Mouse (Mus musculus): ENCODE results near the gene Bhlhe41. TPM values are rescaled to one million over a fixed set of nuclear protein-coding genes. Genes with fewer than 3 reads are reported as not detected.
A peak's percentile ranks its signal among the peaks of the same experiment; 100 is the strongest.

Bhlhe41 gene
- polyA plus RNA-seq, 1 experiment from 2014 or later: 2.4 TPM

DNA sequence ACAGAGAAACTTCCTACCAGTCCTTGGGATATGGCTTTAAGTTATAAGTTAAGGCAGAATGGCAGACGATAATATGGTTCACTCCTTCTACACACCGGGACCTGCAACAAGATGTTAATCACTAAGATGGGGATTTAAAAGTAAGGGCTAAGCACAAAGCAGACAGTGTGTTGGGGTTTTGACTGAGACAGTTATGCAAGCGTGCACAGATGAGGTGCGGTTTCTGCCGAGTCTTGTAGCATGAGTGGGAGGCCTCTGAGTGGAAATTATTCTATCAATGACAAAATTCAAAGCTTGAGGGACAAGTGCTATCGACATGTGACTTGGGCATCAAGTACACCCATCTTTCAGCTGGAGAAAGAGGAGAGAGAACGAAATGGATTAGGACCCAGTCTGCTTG lies 12.7 kb downstream of the Bhlhe41 start:
- no peak for ATAC-seq (ENCODE audit: low FRiP score)
- Histone ChIP-seq H3K27ac (no peak overlapping the region), H3K36me3 (no peaks in the 10 kb centered on the region), H3K9me3 (replicated peaks) (no peaks in the 10 kb centered on the region), H3K4me3 (no peak overlapping the region), H3K4me2 (replicated peaks) (no peak overlapping the region), H3K9ac (no peak overlapping the region), H3K4me1 (peaks cover 27% of the 10 kb centered on the region), H3K27me3 (no peaks in the 10 kb centered on the region; the same call in 1 of the 2 replicates)
- WGBS: 90% methylated on average over 7 of the region's 7 CpGs

- ATAC-seq (ENCODE audit: low FRiP score): no peak
- 79% methylated on average over 11 of the region's 11 CpGs for WGBS
- Histone ChIP-seq H3K4me3 (no peak overlapping the region), H3K4me2 (replicated peaks) (no peak overlapping the region), H3K36me3 (no peaks in the 10 kb centered on the region), H3K9ac (no peak overlapping the region), H3K9me3 (replicated peaks) (no peaks in the 10 kb centered on the region), H3K27me3 (no peaks in the 10 kb centered on the region; the same call in 1 of the 2 replicates), H3K4me1 (peaks cover 27% of the 10 kb centered on the region), H3K27ac (no peak overlapping the region)
These were observed 13.4 kb downstream of the Bhlhe41 start for GRCm38 (mm10) chr6:145851956-145852355.

DNA sequence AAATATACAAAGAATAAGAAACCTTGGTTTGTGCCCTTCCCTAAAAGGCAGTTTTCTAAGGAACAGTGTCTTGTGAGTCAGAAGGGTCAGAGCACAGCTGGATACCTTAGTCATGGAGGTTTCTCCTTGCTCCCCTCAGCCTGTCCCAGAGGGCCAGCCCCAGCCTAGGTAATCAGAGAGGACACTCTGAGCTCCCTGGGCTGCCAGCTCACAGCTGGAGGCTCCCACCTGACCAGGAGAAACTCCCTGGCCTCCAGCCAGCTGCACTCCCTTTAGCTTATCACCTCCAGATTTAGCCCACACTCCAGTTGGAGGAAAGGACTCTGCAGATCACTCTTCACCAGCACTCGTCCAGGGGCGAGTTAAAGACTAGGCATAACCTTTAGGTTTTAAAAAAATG lies 14.6 kb downstream of the Bhlhe41 start:
- Histone ChIP-seq H3K4me3 (no peak overlapping the region), H3K36me3 (no peaks in the 10 kb centered on the region), H3K27me3 (no peaks in the 10 kb centered on the region; the same call in 1 of the 2 replicates), H3K9ac (no peak overlapping the region), H3K27ac (no peak overlapping the region), H3K4me2 (replicated peaks) (no peak overlapping the region), H3K4me1 (peaks cover 21% of the 10 kb centered on the region), H3K9me3 (replicated peaks) (no peaks in the 10 kb centered on the region)
- no peak for ATAC-seq (ENCODE audit: low FRiP score)
- 54% methylated on average over 2 of the region's 2 CpGs for WGBS

DNA sequence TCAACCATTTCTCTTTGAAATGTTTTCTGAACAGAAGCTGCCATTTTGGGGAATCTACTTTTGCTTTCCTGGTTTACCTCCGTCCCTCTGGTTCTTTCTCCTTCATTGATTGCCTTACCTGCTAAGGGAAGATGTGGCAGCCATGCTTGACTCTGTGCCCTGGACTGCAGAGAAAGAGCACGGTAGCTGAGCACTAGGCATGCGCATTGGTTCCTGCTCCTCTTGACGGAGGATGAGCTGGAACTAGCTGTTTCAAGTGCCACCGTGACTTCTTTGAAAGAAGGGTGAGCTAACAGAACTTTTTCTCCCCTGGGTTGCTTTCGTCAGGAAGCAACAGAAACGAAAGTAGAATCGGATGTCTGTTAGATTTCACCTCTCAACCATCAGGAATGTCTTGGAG lies 17.7 kb downstream of the Bhlhe41 start:
- no peak overlapping the region for H3K4me2 ChIP-seq (replicated peaks)
- peaks cover 4% of the 10 kb centered on the region; the same call in 1 of the 2 replicates for H3K4me1 ChIP-seq
- 91% methylated on average over 8 of the region's 8 CpGs for WGBS
- no peak overlapping the region for H3K27ac ChIP-seq
- no peaks in the 10 kb centered on the region for H3K36me3 ChIP-seq
- H3K9ac ChIP-seq: no peak overlapping the region
- H3K4me3 ChIP-seq: no peak overlapping the region
- no peak for ATAC-seq (ENCODE audit: low FRiP score)
- no peaks in the 10 kb centered on the region for H3K27me3 ChIP-seq
- no peaks in the 10 kb centered on the region for H3K9me3 ChIP-seq (replicated peaks)

GRCm38 (mm10) chr6:145846948-145847347 lies 18.4 kb downstream of the Bhlhe41 start:
- WGBS: 92% methylated on average over 6 of the region's 6 CpGs
- H3K9ac ChIP-seq: no peak overlapping the region
- no peaks in the 10 kb centered on the region for H3K9me3 ChIP-seq (replicated peaks)
- no peaks in the 10 kb centered on the region for H3K36me3 ChIP-seq
- no peak for ATAC-seq (ENCODE audit: low FRiP score)
- H3K4me2 ChIP-seq (replicated peaks): no peak overlapping the region
- peaks cover 4% of the 10 kb centered on the region; the same call in 1 of the 2 replicates for H3K4me1 ChIP-seq
- H3K27me3 ChIP-seq: no peaks in the 10 kb centered on the region
- no peak overlapping the region for H3K4me3 ChIP-seq
- H3K27ac ChIP-seq: no peak overlapping the region

GRCm38 (mm10) chr6:145846076-145846475 lies 19.3 kb downstream of the Bhlhe41 start:
- Histone ChIP-seq H3K27ac (no peak overlapping the region), H3K4me3 (no peak overlapping the region), H3K4me2 (replicated peaks) (no peak overlapping the region), H3K9ac (no peak overlapping the region), H3K27me3 (no peaks in the 10 kb centered on the region), H3K4me1 (peaks cover 4% of the 10 kb centered on the region; the same call in 1 of the 2 replicates), H3K36me3 (no peaks in the 10 kb centered on the region), H3K9me3 (replicated peaks) (no peaks in the 10 kb centered on the region)
- no peak for ATAC-seq (ENCODE audit: low FRiP score)
- WGBS: 94% methylated on average over 1 of the region's 1 CpGs

DNA sequence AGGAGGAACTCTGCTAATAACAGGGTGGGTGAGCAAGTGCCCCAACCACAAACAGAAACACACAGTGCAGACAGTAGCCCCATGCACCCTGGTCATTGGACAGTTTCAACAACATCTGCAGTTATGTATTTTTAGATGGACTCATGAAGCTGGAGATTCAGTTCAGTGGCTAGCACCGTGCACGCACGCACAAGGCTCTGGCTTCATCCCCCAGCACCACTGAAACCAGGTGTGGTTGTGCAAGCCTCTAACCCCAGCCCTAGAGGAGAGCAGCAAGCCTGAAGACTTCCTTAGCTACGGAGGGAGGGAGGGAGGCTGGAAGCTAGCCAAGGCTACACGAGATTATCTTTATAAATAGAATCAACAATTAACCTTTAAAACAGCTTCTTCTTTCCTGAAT lies 19.7 kb downstream of the Bhlhe41 start:
- Histone ChIP-seq H3K27ac (no peak overlapping the region), H3K27me3 (no peaks in the 10 kb centered on the region), H3K4me1 (no peaks in the 10 kb centered on the region), H3K4me3 (no peak overlapping the region), H3K4me2 (replicated peaks) (no peak overlapping the region), H3K9me3 (replicated peaks) (no peaks in the 10 kb centered on the region), H3K9ac (no peak overlapping the region), H3K36me3 (no peaks in the 10 kb centered on the region)
- 83% methylated on average over 5 of the region's 5 CpGs for WGBS
- no peak for ATAC-seq (ENCODE audit: low FRiP score)

GRCm38 (mm10) chr6:145835359-145835758 lies 30.0 kb downstream of the Bhlhe41 start:
- no peaks in the 10 kb centered on the region; the same call in 1 of the 2 replicates for H3K27me3 ChIP-seq
- no peak overlapping the region for H3K9ac ChIP-seq
- no peak overlapping the region for H3K27ac ChIP-seq
- H3K9me3 ChIP-seq (replicated peaks): no peaks in the 10 kb centered on the region
- no peak overlapping the region for H3K4me2 ChIP-seq (replicated peaks)
- 59% methylated on average over 6 of the region's 6 CpGs for WGBS
- H3K4me1 ChIP-seq: peaks cover 3% of the 10 kb centered on the region; the same call in 1 of the 2 replicates
- ATAC-seq (ENCODE audit: low FRiP score): no peak
- H3K36me3 ChIP-seq: no peaks in the 10 kb centered on the region
- no peak overlapping the region for H3K4me3 ChIP-seq

DNA sequence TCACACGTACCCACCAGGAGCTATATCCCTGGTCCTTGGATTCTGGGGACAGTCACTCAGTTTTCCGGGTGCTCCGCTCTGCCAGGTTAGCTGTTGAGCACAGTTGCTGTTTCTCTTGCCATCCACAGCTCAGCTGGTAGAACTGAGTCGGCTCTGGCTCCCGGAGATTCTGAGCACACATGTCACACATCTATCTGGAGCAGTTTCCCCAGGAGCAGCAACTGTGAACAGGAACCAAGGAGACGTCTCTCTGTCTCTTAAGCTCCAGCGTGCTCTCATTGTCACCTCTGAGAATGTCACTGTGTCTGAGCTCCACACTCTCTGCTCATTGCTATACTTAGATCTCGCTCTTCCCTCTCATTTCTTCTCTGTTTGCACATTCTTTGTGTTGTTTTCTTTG lies 32.4 kb downstream of the Bhlhe41 start:
- no peaks in the 10 kb centered on the region for H3K36me3 ChIP-seq
- no peaks in the 10 kb centered on the region for H3K9me3 ChIP-seq (replicated peaks)
- no peaks in the 10 kb centered on the region; the same call in 1 of the 2 replicates for H3K27me3 ChIP-seq
- no peak overlapping the region for H3K27ac ChIP-seq
- WGBS: 71% methylated on average over 8 of the region's 8 CpGs
- ATAC-seq (ENCODE audit: low FRiP score): no peak
- no peak overlapping the region for H3K4me2 ChIP-seq (replicated peaks)
- H3K9ac ChIP-seq: no peak overlapping the region
- H3K4me3 ChIP-seq: no peak overlapping the region
- H3K4me1 ChIP-seq: peaks cover 3% of the 10 kb centered on the region; the same call in 1 of the 2 replicates

- H3K4me3 ChIP-seq: no peak overlapping the region
- no peaks in the 10 kb centered on the region for H3K36me3 ChIP-seq
- H3K9me3 ChIP-seq (replicated peaks): no peaks in the 10 kb centered on the region
- H3K27ac ChIP-seq: no peak overlapping the region
- no peak overlapping the region for H3K4me2 ChIP-seq (replicated peaks)
- H3K4me1 ChIP-seq: peaks cover 3% of the 10 kb centered on the region; the same call in 1 of the 2 replicates
- 43% methylated on average over 9 of the region's 9 CpGs for WGBS
- peak; percentile 66; the same call in 1 of the 2 replicates for ATAC-seq (ENCODE audit: low FRiP score)
- H3K27me3 ChIP-seq: no peaks in the 10 kb centered on the region; the same call in 1 of the 2 replicates
- H3K9ac ChIP-seq: no peak overlapping the region
These were observed 34.7 kb downstream of the Bhlhe41 start for GRCm38 (mm10) chr6:145830617-145831016.

DNA sequence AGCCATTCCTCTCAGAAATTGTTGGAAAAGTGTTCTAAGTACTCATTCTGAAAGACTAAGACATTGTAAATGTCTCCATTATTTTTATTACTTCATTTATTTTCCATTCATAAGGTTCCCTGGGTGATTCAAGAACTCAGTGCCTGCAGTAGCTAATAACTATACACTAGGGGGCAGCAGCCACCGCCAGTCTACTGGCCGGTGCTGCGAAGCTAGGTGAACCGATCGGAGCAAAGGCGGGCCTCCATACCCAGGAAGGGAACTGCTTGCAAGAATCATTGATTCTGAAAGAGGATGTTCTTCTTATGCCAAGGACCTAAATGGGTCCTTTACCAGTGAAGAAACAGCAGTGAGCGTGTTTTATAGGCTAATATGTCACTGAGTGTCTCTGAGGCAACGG lies 35.2 kb downstream of the Bhlhe41 start:
- 18% methylated on average over 8 of the region's 8 CpGs for WGBS
- H3K36me3 ChIP-seq: no peaks in the 10 kb centered on the region
- 0 out of 2 replicates have a peak, but pooled peaks have one; percentile 52 for ATAC-seq (ENCODE audit: low FRiP score)

GRCm38 (mm10) chr6:145829062-145829835 lies 36.1 kb downstream of the Bhlhe41 start:
- H3K36me3 ChIP-seq: 0 out of 2 replicates have a peak, but pooled peaks cover 3% of the 10 kb centered on the region
- WGBS: 67% methylated on average over 16 of the region's 16 CpGs

More for the DNA sequence above, 35.2 kb downstream of the Bhlhe41 start:
- H3K9me3 ChIP-seq (replicated peaks): no peaks in the 10 kb centered on the region
- no peak overlapping the region for H3K4me2 ChIP-seq (replicated peaks)
- H3K27me3 ChIP-seq: no peaks in the 10 kb centered on the region; the same call in 1 of the 2 replicates
- H3K9ac ChIP-seq: no peak overlapping the region
- H3K4me3 ChIP-seq: no peak overlapping the region
- no peak overlapping the region for H3K27ac ChIP-seq
- H3K4me1 ChIP-seq: no peaks in the 10 kb centered on the region

More at GRCm38 (mm10) chr6:145829062-145829835, 36.1 kb downstream of the Bhlhe41 start:
- Histone ChIP-seq H3K4me1 (no peaks in the 10 kb centered on the region), H3K9me3 (replicated peaks) (no peaks in the 10 kb centered on the region), H3K9ac (no peak overlapping the region), H3K27ac (no peak overlapping the region), H3K27me3 (no peaks in the 10 kb centered on the region; the same call in 1 of the 2 replicates), H3K4me3 (no peak overlapping the region), H3K4me2 (replicated peaks) (no peak overlapping the region)
- no peak for ATAC-seq (ENCODE audit: low FRiP score)

Measured in hindbrain, embryonic 12.5 days (tissue).